Mouse (Mus musculus) ES-Bruce4 (cell line): ENCODE data around the gene Mdm2.

Source experiments
- CTCF ChIP-seq: IDR thresholded peaks from one replicate; pipeline ENCODE4 v1.8.1; 2011; ENCODE audit warnings: low read depth, low read length
- EP300 ChIP-seq: IDR thresholded peaks from 2 replicates; pipeline ENCODE4 v1.6.1; 2011; ENCODE audit warnings: low read depth, low read length; ENCODE audit not compliant: insufficient read depth
- POLR2A ChIP-seq: IDR thresholded peaks from one replicate; pipeline ENCODE4 v1.8.1; 2011; ENCODE audit warnings: low read length; ENCODE audit not compliant: insufficient read depth

DNA sequence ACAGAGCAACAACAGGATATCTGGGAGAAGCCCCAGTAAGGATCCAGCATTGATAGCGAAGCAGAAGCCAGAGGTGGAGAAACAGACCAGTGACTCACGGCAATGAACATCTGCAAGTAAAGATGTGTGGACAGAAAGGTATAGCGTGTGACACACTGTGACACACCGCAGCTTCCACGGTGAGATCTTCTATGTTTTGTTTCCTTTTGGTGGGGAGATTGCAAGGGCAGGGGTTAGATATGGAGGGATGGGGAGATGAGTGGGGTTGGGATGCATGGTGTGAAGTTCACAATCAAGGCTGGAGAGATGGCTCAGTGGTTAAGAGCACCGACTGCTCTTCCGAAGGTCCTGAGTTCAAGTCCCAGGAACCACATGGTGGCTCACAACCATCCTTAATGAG lies 19.6 kb upstream of the Mdm2 start:
- no peak for TF ChIP-seq CTCF
- TF ChIP-seq EP300 = no peak
- no peak for TF ChIP-seq POLR2A
